Mouse (Mus musculus) hindbrain, embryonic 13.5 days (tissue): ENCODE data around the gene 1700102P08Rik. TPM values are rescaled to one million over a fixed set of nuclear protein-coding genes. Genes with fewer than 3 reads are reported as not detected.

ENCODE experiments used
- ATAC-seq: fragments of 200-750 bp; cut with Nextera tagmentation; 2 replicates; pipeline ENCODE4 v1.8.0; 2017; ENCODE audit warnings: moderate TSS enrichment; ENCODE audit not compliant: low FRiP score
- H3K27ac ChIP-seq: fragments of 300-500 bp; sonication (generic); 2 replicates; pipeline ENCODE4 v1.5.1; 2015; ENCODE audit warnings: inconsistent platforms, mild to moderate bottlenecking, moderate library complexity
- H3K27me3 ChIP-seq: fragments of 300-500 bp; sonication (generic); 2 replicates; pipeline ENCODE4 v1.6.1; 2015; ENCODE audit warnings: mild to moderate bottlenecking, inconsistent platforms
- H3K36me3 ChIP-seq: fragments of 300-500 bp; sonication (generic); 2 replicates; pipeline ENCODE4 v1.6.1; 2015; ENCODE audit warnings: mild to moderate bottlenecking, inconsistent platforms
- H3K4me1 ChIP-seq: fragments of 300-500 bp; sonication (generic); replicated peaks from 2 replicates; pipeline ENCODE4 v1.6.1; 2015; ENCODE audit warnings: inconsistent platforms
- H3K4me2 ChIP-seq: fragments of 300-500 bp; sonication (generic); 2 replicates; pipeline ENCODE4 v1.6.1; 2015; ENCODE audit warnings: inconsistent platforms, mild to moderate bottlenecking, moderate library complexity
- H3K4me3 ChIP-seq: fragments of 300-500 bp; sonication (generic); 2 replicates; pipeline ENCODE4 v1.5.1; 2015; ENCODE audit warnings: mild to moderate bottlenecking, inconsistent platforms
- H3K9ac ChIP-seq: fragments of 300-500 bp; sonication (generic); 2 replicates; pipeline ENCODE4 v1.6.1; 2015; ENCODE audit warnings: mild to moderate bottlenecking, inconsistent platforms
- H3K9me3 ChIP-seq: fragments of 300-500 bp; sonication (generic); 2 replicates; pipeline ENCODE4 v1.6.1; 2016; ENCODE audit warnings: inconsistent platforms
- WGBS: fragments of 180-500 bp; shearing (Covaris S2); methylation state at CpG from one replicate; pipeline ENCODE4 v1.1.7; 2015; 5-methylcytosine and 5-hydroxymethylcytosine counted together
- polyA plus RNA-seq: library from polyadenylated mRNA; unstranded; fragments of >200 nt; fragmentation: Nextera tagmentation; extraction: Ambion mirVana; gene quantifications from 2 replicates; pipeline ENCODE4 v1.2.1, GENCODE M21; 2015

The 1700102P08Rik gene
- polyA plus RNA-seq, 1 experiment from 2014 or later = 2.3 TPM

- no peaks in the 10 kb centered on the region for H3K27me3 ChIP-seq
- ATAC-seq = no peak; the same call in 1 of the 2 replicates
- H3K27ac ChIP-seq = no peak overlapping the region
- H3K4me2 ChIP-seq = peak overlapping the region; percentile 49
- H3K4me1 ChIP-seq = peaks cover 10% of the 10 kb centered on the region; the same call in 1 of the 2 replicates
- WGBS = 47% methylated on average over 32 of the region's 32 CpGs
- H3K9ac ChIP-seq = no peak overlapping the region
- peak overlapping the region; percentile 31 for H3K4me3 ChIP-seq
- H3K9me3 ChIP-seq = no peaks in the 10 kb centered on the region
- no peaks in the 10 kb centered on the region for H3K36me3 ChIP-seq
Observed at GRCm38 (mm10) chr9:108431431-108432067, 38.9 kb downstream of the 1700102P08Rik start.

- H3K4me1 ChIP-seq = peaks cover 15% of the 10 kb centered on the region; the same call in 1 of the 2 replicates
- H3K4me3 ChIP-seq = no peak within 1 kb of the TSS
- peak within 1 kb of the TSS; percentile 29; the same call in 1 of the 2 replicates for H3K9ac ChIP-seq
- H3K36me3 ChIP-seq = no peaks in the 10 kb centered on the region
- H3K4me2 ChIP-seq = no peak within 1 kb of the TSS
- 26% methylated on average over 3 of the region's 3 CpGs for WGBS
- H3K27ac ChIP-seq = no peak within 1 kb of the TSS
- H3K27me3 ChIP-seq = no peaks in the 10 kb centered on the region
- no peak for ATAC-seq
- H3K9me3 ChIP-seq = no peaks in the 10 kb centered on the region
Observed at GRCm38 (mm10) chr9:108436182-108436581, 43.6 kb downstream of the 1700102P08Rik start, which contains the start of gene BC048562. Gene BC048562 (plus strand): TSS chr9:108436482.

GRCm38 (mm10) chr9:108439176-108439575 lies 46.6 kb downstream of the 1700102P08Rik start:
- no peaks in the 10 kb centered on the region for H3K27me3 ChIP-seq
- no peak overlapping the region for H3K4me2 ChIP-seq
- 91% methylated on average over 6 of the region's 6 CpGs for WGBS
- no peaks in the 10 kb centered on the region for H3K9me3 ChIP-seq
- no peak overlapping the region for H3K4me3 ChIP-seq
- H3K27ac ChIP-seq = no peak overlapping the region
- H3K4me1 ChIP-seq = 0 out of 2 replicates have a peak, but pooled peaks cover 10% of the 10 kb centered on the region
- no peak for ATAC-seq
- H3K36me3 ChIP-seq = no peaks in the 10 kb centered on the region
- no peak overlapping the region for H3K9ac ChIP-seq

GRCm38 (mm10) chr9:108440485-108440884 lies 47.9 kb downstream of the 1700102P08Rik start:
- no peaks in the 10 kb centered on the region for H3K9me3 ChIP-seq
- H3K4me1 ChIP-seq = 0 out of 2 replicates have a peak, but pooled peaks cover 10% of the 10 kb centered on the region
- WGBS = 77% methylated on average over 5 of the region's 5 CpGs
- no peak overlapping the region for H3K4me3 ChIP-seq
- H3K27ac ChIP-seq = no peak overlapping the region
- no peak overlapping the region; the same call in 1 of the 2 replicates for H3K9ac ChIP-seq
- H3K27me3 ChIP-seq = no peaks in the 10 kb centered on the region
- no peak overlapping the region for H3K4me2 ChIP-seq
- no peaks in the 10 kb centered on the region for H3K36me3 ChIP-seq
- ATAC-seq = no peak

GRCm38 (mm10) chr9:108441236-108441919 lies 48.8 kb downstream of the 1700102P08Rik start:
- Histone ChIP-seq H3K27ac (no peak overlapping the region), H3K36me3 (no peaks in the 10 kb centered on the region), H3K9me3 (no peaks in the 10 kb centered on the region), H3K4me3 (no peak overlapping the region), H3K4me2 (no peak overlapping the region), H3K4me1 (0 out of 2 replicates have a peak, but pooled peaks cover 7% of the 10 kb centered on the region), H3K27me3 (no peaks in the 10 kb centered on the region), H3K9ac (no peak overlapping the region)
- ATAC-seq = no peak
- 92% methylated on average over 11 of the region's 11 CpGs for WGBS

- Histone ChIP-seq H3K4me2 (no peak overlapping the region), H3K36me3 (peaks cover 23% of the 10 kb centered on the region), H3K9me3 (no peaks in the 10 kb centered on the region), H3K4me3 (no peak overlapping the region), H3K4me1 (peaks cover 20% of the 10 kb centered on the region), H3K27me3 (no peaks in the 10 kb centered on the region), H3K9ac (no peak overlapping the region), H3K27ac (no peak overlapping the region)
- 71% methylated on average over 9 of the region's 9 CpGs for WGBS
- ATAC-seq = no peak
Observed at GRCm38 (mm10) chr9:108445125-108445524, 52.5 kb downstream of the 1700102P08Rik start.

- peaks cover 52% of the 10 kb centered on the region for H3K4me1 ChIP-seq
Observed at GRCm38 (mm10) chr9:108449860-108450259, 57.3 kb downstream of the 1700102P08Rik start.

GRCm38 (mm10) chr9:108450292-108451169 lies 57.9 kb downstream of the 1700102P08Rik start:
- Histone ChIP-seq H3K27ac (peak overlapping the region; percentile 90), H3K9ac (peak overlapping the region; percentile 85), H3K36me3 (peaks cover 23% of the 10 kb centered on the region), H3K27me3 (0 out of 2 replicates have a peak, but pooled peaks cover under 1% of the 10 kb centered on the region), H3K4me2 (peak overlapping the region; percentile 72), H3K4me3 (peak overlapping the region; percentile 64), H3K9me3 (no peaks in the 10 kb centered on the region), H3K4me1 (peaks cover 52% of the 10 kb centered on the region)
- WGBS = 55% methylated on average over 21 of the region's 21 CpGs
- peak; percentile 36 for ATAC-seq

More at GRCm38 (mm10) chr9:108449860-108450259, 57.3 kb downstream of the 1700102P08Rik start:
- Histone ChIP-seq H3K27ac (peak overlapping the region; percentile 90), H3K27me3 (no peaks in the 10 kb centered on the region), H3K9ac (peak overlapping the region; percentile 85), H3K4me3 (peak overlapping the region; percentile 64; the same call in 1 of the 2 replicates), H3K36me3 (peaks cover 23% of the 10 kb centered on the region), H3K9me3 (no peaks in the 10 kb centered on the region), H3K4me2 (peak overlapping the region; percentile 72)
- 24% methylated on average over 4 of the region's 4 CpGs for WGBS
- peak; percentile 45 for ATAC-seq

- Histone ChIP-seq H3K27ac (peak overlapping the region; percentile 90), H3K4me2 (peak overlapping the region; percentile 72), H3K36me3 (peaks cover 23% of the 10 kb centered on the region), H3K27me3 (peaks cover 6% of the 10 kb centered on the region; the same call in 1 of the 2 replicates), H3K9ac (peak overlapping the region; percentile 85), H3K4me3 (peak overlapping the region; percentile 64), H3K4me1 (peaks cover 52% of the 10 kb centered on the region), H3K9me3 (no peaks in the 10 kb centered on the region)
- 88% methylated on average over 6 of the region's 6 CpGs for WGBS
- no peak for ATAC-seq
Observed at GRCm38 (mm10) chr9:108451170-108451493, 58.5 kb downstream of the 1700102P08Rik start.

GRCm38 (mm10) chr9:108451519-108452160 lies 59.0 kb downstream of the 1700102P08Rik start:
- no peak for ATAC-seq
- peak overlapping the region; percentile 85 for H3K9ac ChIP-seq
- H3K4me3 ChIP-seq = peak overlapping the region; percentile 64
- peaks cover 23% of the 10 kb centered on the region for H3K36me3 ChIP-seq
- H3K4me1 ChIP-seq = peaks cover 52% of the 10 kb centered on the region
- 52% methylated on average over 6 of the region's 6 CpGs for whole genome bisulfite sequencing
- H3K27ac ChIP-seq = peak overlapping the region; percentile 90
- peak overlapping the region; percentile 72 for H3K4me2 ChIP-seq
- H3K27me3 ChIP-seq = peaks cover 11% of the 10 kb centered on the region
- no peaks in the 10 kb centered on the region for H3K9me3 ChIP-seq

- peaks cover 52% of the 10 kb centered on the region for H3K4me1 ChIP-seq
- H3K9ac ChIP-seq = peak overlapping the region; percentile 85
- under 1% methylated on average over 40 of the region's 40 CpGs for WGBS
- H3K27me3 ChIP-seq = peaks cover 11% of the 10 kb centered on the region
- peak; percentile 83 for ATAC-seq
- peaks cover 22% of the 10 kb centered on the region for H3K36me3 ChIP-seq
- peak overlapping the region; percentile 64 for H3K4me3 ChIP-seq
- no peaks in the 10 kb centered on the region for H3K9me3 ChIP-seq
- H3K27ac ChIP-seq = peak overlapping the region; percentile 90
- H3K4me2 ChIP-seq = peak overlapping the region; percentile 72
Observed at GRCm38 (mm10) chr9:108452291-108452906, 59.8 kb downstream of the 1700102P08Rik start.
